Mouse (Mus musculus) induced T-regulatory cell, adult 2 months (primary cell): ENCODE results near the gene 1500015O10Rik.

ENCODE experiments used
- DNase-seq: peaks from one replicate; pipeline ENCODE4 v3.0.0-alpha.2; 2012; ENCODE audit warnings: low read depth

Gene 1500015O10Rik

GRCm38 (mm10) chr1:43730491-43730924 lies at the start of gene 1500015O10Rik:
TSS of gene 1500015O10Rik (plus strand) at chr1:43730602.
- no peak for DNase-seq

GRCm38 (mm10) chr1:43689983-43690382 lies 40.4 kb upstream of the 1500015O10Rik start:
- DNase-seq, result no peak

- DNase-seq, result no peak
These were observed 39.9 kb upstream of the 1500015O10Rik start for GRCm38 (mm10) chr1:43690507-43690906.

GRCm38 (mm10) chr1:43694076-43694475 lies 36.3 kb upstream of the 1500015O10Rik start:
- DNase-seq, result no peak

GRCm38 (mm10) chr1:43694851-43695545 lies 35.4 kb upstream of the 1500015O10Rik start:
- no peak for DNase-seq

- no peak for DNase-seq
These were observed 31.8 kb upstream of the 1500015O10Rik start for GRCm38 (mm10) chr1:43698577-43699000.

- DNase-seq, result no peak
These were observed 15.6 kb upstream of the 1500015O10Rik start for GRCm38 (mm10) chr1:43714841-43715240.

GRCm38 (mm10) chr1:43717967-43718366 lies 12.4 kb upstream of the 1500015O10Rik start:
- no peak for DNase-seq

GRCm38 (mm10) chr1:43718793-43719192 lies 11.6 kb upstream of the 1500015O10Rik start:
- DNase-seq, result no peak

- no peak for DNase-seq
These were observed 7.9 kb upstream of the 1500015O10Rik start for GRCm38 (mm10) chr1:43722459-43722858.

- DNase-seq, result peak; percentile 33
These were observed 1.7 kb downstream of the 1500015O10Rik start for GRCm38 (mm10) chr1:43732100-43732499.

GRCm38 (mm10) chr1:43732657-43733056 lies 2.3 kb downstream of the 1500015O10Rik start:
- DNase-seq, result no peak

GRCm38 (mm10) chr1:43737812-43738518 lies 7.6 kb downstream of the 1500015O10Rik start:
- DNase-seq, result peak; percentile 46

- no peak for DNase-seq
These were observed 8.1 kb downstream of the 1500015O10Rik start for GRCm38 (mm10) chr1:43738519-43738894.

GRCm38 (mm10) chr1:43754448-43755312 lies 24.3 kb downstream of the 1500015O10Rik start:
- DNase-seq, result no peak

- peak; percentile 52 for DNase-seq
These were observed 29.7 kb downstream of the 1500015O10Rik start for GRCm38 (mm10) chr1:43760085-43760484.

- DNase-seq, result no peak
These were observed 34.1 kb downstream of the 1500015O10Rik start for GRCm38 (mm10) chr1:43764481-43764880.

GRCm38 (mm10) chr1:43766328-43766727 lies 35.9 kb downstream of the 1500015O10Rik start:
- peak; percentile 16 for DNase-seq

GRCm38 (mm10) chr1:43768385-43768990 lies 38.1 kb downstream of the 1500015O10Rik start:
- peak; percentile 30 for DNase-seq

GRCm38 (mm10) chr1:43769348-43769747 lies 38.9 kb downstream of the 1500015O10Rik start:
- DNase-seq, result no peak

- no peak for DNase-seq
These were observed 39.6 kb downstream of the 1500015O10Rik start for GRCm38 (mm10) chr1:43770032-43770431.

GRCm38 (mm10) chr1:43772694-43773093 lies 42.3 kb downstream of the 1500015O10Rik start:
- DNase-seq, result no peak
